Mouse (Mus musculus) olfactory bulb, adult 2 months (tissue): ENCODE data around the gene Mgarp.

Experiments
- CTCF ChIP-seq: fragments of 200-500 bp; IDR thresholded peaks from 2 replicates; pipeline ENCODE4 v1.5.1; 2012; ENCODE audit warnings: low read depth, mild to moderate bottlenecking, low read length, moderate library complexity; ENCODE audit not compliant: insufficient read depth
- POLR2A ChIP-seq: fragments of 200-500 bp; IDR thresholded peaks from 2 replicates; pipeline ENCODE4 v1.6.1; 2012; ENCODE audit warnings: mild to moderate bottlenecking, low read depth, low read length, moderate library complexity; ENCODE audit not compliant: insufficient read depth

DNA sequence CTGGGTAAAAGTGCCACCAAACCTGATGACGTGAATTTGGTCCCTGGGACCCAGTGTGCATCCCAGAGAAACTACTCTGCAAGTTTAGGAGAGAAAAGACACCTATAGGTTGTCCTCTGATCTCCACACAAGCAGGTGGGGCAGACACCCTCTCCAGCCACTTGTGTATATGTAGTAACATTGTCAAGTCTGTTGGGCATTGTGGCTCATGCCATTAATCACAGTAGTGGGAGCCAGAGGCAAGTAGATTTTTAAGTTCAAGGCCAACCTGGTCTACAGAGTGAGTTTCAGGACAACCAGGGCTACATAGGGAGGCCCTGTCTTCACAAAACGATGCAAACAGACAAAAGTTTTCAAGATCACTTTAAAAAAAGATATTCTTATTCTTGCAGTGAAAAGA is 24.7 kb downstream of the Mgarp start:
- no peak for TF ChIP-seq POLR2A
- TF ChIP-seq CTCF, result no peak
